Mouse (Mus musculus) CD4-positive, CD25-positive, alpha-beta regulatory T cell (primary cell): Measurements from ENCODE around the gene Ap1m2. TPM values are rescaled to one million over a fixed set of nuclear protein-coding genes. Genes with fewer than 3 reads are reported as not detected.

ENCODE experiments used
- polyA plus RNA-seq: library from polyadenylated mRNA; unstranded; fragments of 100-300 nt; shearing (Covaris generic); gene quantifications from one replicate; pipeline ENCODE4 v1.2.1, GENCODE M21; 2017

Gene Ap1m2
- 3.5 TPM for polyA plus RNA-seq

GRCm38 (mm10) chr9:21312134-21312533 is at the start of gene Ap1m2:
Ap1m2 (minus strand) TSS chr9:21312337.

GRCm38 (mm10) chr9:21320619-21321512 is 8.7 kb upstream of the Ap1m2 start, which contains the start of gene Slc44a2:
Slc44a2 (plus strand) TSS chr9:21320698.

GRCm38 (mm10) chr9:21291022-21291787 is 20.9 kb downstream of the Ap1m2 start, which contains the start of gene Cdkn2d:
Cdkn2d (minus strand) TSS chr9:21291407.

GRCm38 (mm10) chr9:21287571-21288402 is 24.4 kb downstream of the Ap1m2 start, which contains the start of gene Kri1:
Kri1 (minus strand) TSS chr9:21287969.

GRCm38 (mm10) chr9:21265000-21265561 is 47.1 kb downstream of the Ap1m2 start, which contains the start of gene Atg4d:
Atg4d (plus strand) TSS chr9:21265293.

GRCm38 (mm10) chr9:21248326-21248725 is 63.8 kb downstream of the Ap1m2 start, which contains the start of gene S1pr5:
S1pr5 (minus strand) TSS chr9:21248443.

Other genes starting within 250 kb of the Ap1m2 start
- 0.20 TPM for gene Zglp1, start 245.2 kb downstream of the Ap1m2 start, polyA plus RNA-seq
- gene Gm49373, start 239.2 kb downstream of the Ap1m2 start, polyA plus RNA-seq, result 0.24 TPM
- 37.0 TPM for gene Fdx1l, start 238.7 kb downstream of the Ap1m2 start, polyA plus RNA-seq
- 4.2 TPM for gene Gm38431, start 220.3 kb downstream of the Ap1m2 start, polyA plus RNA-seq
- 80.5 TPM for gene Raver1, start 220.3 kb downstream of the Ap1m2 start, polyA plus RNA-seq
- gene Tyk2, start 181.1 kb downstream of the Ap1m2 start, polyA plus RNA-seq, result 71.5 TPM
- 324 TPM for gene Cdc37, start 162.4 kb downstream of the Ap1m2 start, polyA plus RNA-seq
- gene Pde4a, start 146.6 kb downstream of the Ap1m2 start, polyA plus RNA-seq, result 1.3 TPM
- gene Keap1, start 73.0 kb downstream of the Ap1m2 start, polyA plus RNA-seq, result 66.8 TPM
- gene S1pr5, start 63.9 kb downstream of the Ap1m2 start, polyA plus RNA-seq, result 0.07 TPM
- 75.3 TPM for gene Atg4d, start 47.0 kb downstream of the Ap1m2 start, polyA plus RNA-seq
- 30.0 TPM for gene Kri1, start 24.4 kb downstream of the Ap1m2 start, polyA plus RNA-seq
- gene Cdkn2d, start 20.9 kb downstream of the Ap1m2 start, polyA plus RNA-seq, result 143 TPM
- 568 TPM for gene Slc44a2, start 8.4 kb upstream of the Ap1m2 start, polyA plus RNA-seq
- 60.6 TPM for gene Ilf3, start 55.5 kb upstream of the Ap1m2 start, polyA plus RNA-seq
- gene Qtrt1, start 99.5 kb upstream of the Ap1m2 start, polyA plus RNA-seq, result 38.4 TPM
- gene Dnm2, start 112.6 kb upstream of the Ap1m2 start, polyA plus RNA-seq, result 234 TPM
- gene Tmed1, start 197.9 kb upstream of the Ap1m2 start, polyA plus RNA-seq, result 4.4 TPM
- gene AB124611, start 213.8 kb upstream of the Ap1m2 start, polyA plus RNA-seq, result 30.7 TPM
- 78.8 TPM for gene Carm1, start 234.6 kb upstream of the Ap1m2 start, polyA plus RNA-seq